Mouse (Mus musculus) frontal cortex, postnatal 10 days (tissue): Measurements from ENCODE around the gene Gpn1.

Source experiments
- DNase-seq, 2 experiments: peaks; one replicate each; pipeline ENCODE4 v3.0.0; 2022; ENCODE audit warnings: low spot score in 2 of 2, mixed read lengths in 1 of 2

The Gpn1 gene

DNA sequence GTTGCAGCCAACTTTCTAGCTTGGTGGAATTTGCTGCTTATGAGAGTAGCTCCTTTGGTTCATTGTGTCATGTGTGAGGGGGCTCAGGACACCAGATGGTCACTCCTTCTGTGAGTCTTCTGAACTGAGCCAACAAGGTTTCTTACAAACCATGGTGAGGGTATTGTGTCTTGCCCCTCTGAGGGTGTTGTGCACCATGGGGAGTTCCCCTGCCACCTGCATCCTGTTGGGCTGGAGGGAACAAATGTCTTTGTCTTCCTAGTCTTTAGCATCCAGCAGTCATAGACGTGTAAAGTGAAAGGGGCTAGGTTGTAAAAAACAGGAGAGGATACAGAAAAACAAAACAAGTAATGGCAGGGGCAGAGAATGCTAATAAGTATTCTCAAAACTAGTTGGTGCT lies 64.9 kb downstream of the Gpn1 start:
- DNase-seq: no peak

DNA sequence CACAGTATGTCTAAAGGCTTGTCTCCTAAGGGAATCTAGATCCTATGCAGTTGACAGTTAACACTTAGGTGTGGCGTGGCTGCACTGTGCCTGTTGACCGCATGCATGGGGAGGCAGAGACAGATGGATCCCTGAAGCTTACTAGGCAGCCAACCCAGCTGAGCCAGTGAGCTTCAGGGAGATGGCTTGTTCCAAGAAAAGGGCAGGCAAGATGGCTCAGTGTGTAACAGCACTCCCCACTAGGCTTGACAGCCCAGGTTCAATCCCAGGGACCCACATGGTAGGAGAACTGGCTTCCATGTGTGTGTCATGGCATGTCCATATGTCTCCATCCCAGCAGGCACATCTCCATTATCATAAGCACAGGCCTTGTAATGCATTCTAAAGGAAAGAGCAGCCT lies 65.8 kb downstream of the Gpn1 start:
- DNase-seq: no peak

DNA sequence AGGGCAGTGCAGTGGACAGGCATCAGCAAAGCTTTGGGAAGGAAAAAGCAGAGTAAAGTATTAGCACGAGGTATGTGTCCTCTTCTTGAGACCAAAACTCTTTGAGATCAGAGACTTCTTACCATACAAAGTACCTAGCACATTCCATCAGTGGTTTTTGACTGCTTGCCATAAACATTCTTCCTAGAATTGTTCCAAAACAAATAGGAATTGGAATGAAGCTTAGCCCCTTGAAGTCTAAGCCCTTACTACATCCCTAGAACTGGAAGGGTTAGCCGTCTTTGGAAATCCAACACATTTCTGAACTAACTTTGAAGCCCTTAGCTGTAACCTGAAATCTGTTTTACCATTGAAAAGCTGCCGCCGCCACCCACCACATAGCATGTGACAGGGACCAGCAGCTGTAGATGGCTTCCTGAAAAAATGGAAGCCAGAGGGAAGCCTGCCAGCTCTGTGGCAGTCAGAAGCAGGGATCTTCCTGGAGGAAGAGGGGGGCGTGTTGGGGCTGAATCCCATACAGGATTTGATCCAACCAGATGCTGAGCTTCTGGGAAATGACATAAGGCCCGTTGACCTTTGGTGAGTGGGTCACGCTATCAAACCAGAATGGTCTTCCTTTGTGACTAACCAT lies 67.6 kb downstream of the Gpn1 start:
- peak in 1 of 2 experiments; percentile 50 for DNase-seq
